Mouse (Mus musculus) large intestine, adult 2 months (tissue): ENCODE data around the gene Ppp1r13l. TPM values are rescaled to one million over a fixed set of nuclear protein-coding genes. Genes with fewer than 3 reads are reported as not detected.
A peak's percentile ranks its signal among the peaks of the same experiment; 100 is the strongest.

Source experiments
- DNase-seq: peaks from one replicate; pipeline ENCODE4 v3.0.0-alpha.2; 2012; ENCODE audit warnings: low read depth, low spot score
- WGBS: fragments of 180-500 bp; shearing (Covaris S2); methylation state at CpG from one replicate; pipeline ENCODE4 v1.1.7; 2018; 5-methylcytosine and 5-hydroxymethylcytosine counted together
- polyA plus RNA-seq: library from polyadenylated mRNA; depleted of rRNA; stranded (reverse); fragments of >200 nt; gene quantifications from 2 replicates; pipeline ENCODE4 v1.2.3, GENCODE M21; 2012

The Ppp1r13l gene
- polyA plus RNA-seq, 1 experiment = 5.7 TPM

DNA sequence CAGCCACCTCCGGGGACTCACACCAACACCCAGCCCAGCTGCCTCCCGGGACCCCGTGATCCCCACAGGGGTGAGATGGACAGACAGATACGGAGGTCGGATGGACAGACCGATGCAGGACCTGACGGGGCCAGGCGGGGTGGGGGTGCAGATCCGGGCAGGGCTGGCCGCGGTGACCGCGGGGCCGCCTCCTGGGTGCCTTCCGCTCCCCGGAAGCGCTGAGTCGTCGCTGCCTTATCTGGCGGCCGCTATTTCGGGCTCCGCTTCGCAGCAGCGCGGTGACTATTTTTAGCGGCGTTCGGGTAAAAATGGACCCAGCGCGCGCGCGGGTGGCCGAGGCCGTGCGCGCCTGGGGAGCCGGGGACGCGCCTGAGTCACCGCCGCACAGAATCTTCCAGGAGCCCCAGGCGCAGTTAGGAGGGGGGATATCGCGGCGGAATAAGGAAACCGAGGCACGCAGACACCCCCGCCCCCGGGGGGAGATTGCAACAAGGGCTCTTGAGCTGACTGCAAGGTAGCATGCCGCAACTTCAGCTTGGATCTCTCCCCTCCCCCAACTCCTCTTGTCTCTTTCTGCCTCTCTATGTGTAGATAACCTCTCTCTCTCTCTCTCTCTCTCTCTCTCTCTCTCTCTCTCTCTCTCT is 26.7 kb upstream of the Ppp1r13l start:
- WGBS = under 1% methylated on average over 52 of the region's 52 CpGs
- DNase-seq = no peak

GRCm38 (mm10) chr7:19335583-19335982 is 24.0 kb upstream of the Ppp1r13l start:
- 42% methylated on average over 3 of the region's 3 CpGs for WGBS
- DNase-seq = no peak

DNA sequence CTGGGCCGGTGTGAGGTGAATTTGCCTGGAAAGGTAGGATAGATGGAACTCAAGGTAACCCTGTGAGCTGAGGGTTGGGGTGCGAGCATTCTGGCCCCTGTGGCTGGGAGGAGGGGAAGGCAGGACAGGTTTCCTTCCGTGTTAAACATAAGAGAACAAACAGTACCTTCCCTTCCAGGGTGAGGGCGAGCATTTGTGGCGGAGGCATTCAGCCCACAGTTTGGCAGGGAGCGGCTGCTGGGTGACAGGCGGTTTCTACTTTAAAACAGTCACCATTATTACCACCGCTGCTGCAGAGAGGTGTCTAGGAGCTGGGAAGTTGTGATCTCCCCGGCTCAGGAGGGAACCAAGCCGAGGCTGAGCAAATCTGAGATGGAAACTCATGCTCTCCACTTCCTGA is 22.4 kb upstream of the Ppp1r13l start:
- no peak for DNase-seq
- WGBS = 42% methylated on average over 10 of the region's 10 CpGs

GRCm38 (mm10) chr7:19338060-19338459 is 21.5 kb upstream of the Ppp1r13l start:
- DNase-seq = no peak
- 66% methylated on average over 2 of the region's 2 CpGs for WGBS

GRCm38 (mm10) chr7:19338596-19338995 is 21.0 kb upstream of the Ppp1r13l start:
- WGBS = 50% methylated on average over 7 of the region's 7 CpGs
- no peak for DNase-seq

- no peak for DNase-seq
- 12% methylated on average over 10 of the region's 10 CpGs for WGBS
Observed at GRCm38 (mm10) chr7:19341250-19341649, 18.3 kb upstream of the Ppp1r13l start.

GRCm38 (mm10) chr7:19341761-19342409 is 17.7 kb upstream of the Ppp1r13l start:
- WGBS = 2% methylated on average over 41 of the region's 41 CpGs
- no peak for DNase-seq

DNA sequence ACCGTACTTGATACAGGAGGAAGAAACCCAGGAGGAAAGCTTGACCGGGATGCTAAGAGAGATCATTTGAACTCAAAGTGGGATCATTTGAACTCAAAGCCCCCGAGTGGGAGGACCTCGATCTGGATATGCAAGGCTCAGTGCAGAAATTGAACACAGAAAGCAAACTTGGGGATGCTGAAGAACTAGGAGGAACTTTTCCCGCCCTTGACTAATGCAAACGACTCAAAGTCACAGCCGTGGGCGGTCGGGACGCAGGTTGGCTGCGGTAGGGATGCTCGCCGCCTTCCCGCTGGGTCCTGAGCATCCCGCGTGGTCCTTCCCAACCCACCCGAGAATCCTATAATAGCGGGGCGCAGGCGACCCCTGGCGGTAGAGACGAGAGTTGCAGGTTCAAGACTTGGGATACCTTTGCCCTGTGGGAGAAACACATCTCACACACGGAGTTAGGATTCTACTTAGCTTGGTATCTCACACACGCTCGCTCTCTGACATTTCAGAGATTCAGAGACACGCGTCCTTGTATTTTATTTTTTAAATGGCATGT is 17.0 kb upstream of the Ppp1r13l start:
- under 1% methylated on average over 27 of the region's 27 CpGs for WGBS

DNA sequence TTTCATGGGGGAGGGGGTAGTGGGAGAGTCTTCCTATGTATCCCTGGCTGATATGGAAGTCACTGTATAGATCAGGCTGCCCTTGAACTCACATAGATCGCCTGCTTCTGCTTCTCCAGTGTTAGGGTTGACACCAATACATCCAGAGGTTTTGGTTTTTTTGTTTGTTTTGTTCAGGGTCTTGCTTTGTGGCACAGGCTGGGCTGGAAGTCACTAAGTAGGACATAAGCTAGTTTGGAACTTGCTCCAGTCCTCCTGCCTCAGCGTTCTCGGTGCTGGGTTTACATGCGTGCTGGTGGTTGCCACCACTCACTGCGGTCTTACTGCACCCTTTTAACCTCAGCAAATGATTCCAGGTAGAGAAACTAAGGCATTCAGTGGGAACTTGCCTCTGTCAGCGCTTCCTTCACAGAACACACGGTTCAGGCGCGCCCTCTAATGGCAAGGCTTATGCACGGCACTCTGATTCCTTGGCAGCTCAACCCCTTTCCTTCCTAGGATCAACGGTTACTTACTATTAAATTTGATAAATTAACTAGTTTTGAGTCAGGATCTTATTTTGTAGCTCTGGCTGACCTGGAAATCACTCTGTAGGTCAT is 16.2 kb upstream of the Ppp1r13l start:
- DNase-seq = peak; percentile 75
- WGBS = under 1% methylated on average over 11 of the region's 11 CpGs

More for the DNA sequence above, 17.0 kb upstream of the Ppp1r13l start:
- peak; percentile 67 for DNase-seq

DNA sequence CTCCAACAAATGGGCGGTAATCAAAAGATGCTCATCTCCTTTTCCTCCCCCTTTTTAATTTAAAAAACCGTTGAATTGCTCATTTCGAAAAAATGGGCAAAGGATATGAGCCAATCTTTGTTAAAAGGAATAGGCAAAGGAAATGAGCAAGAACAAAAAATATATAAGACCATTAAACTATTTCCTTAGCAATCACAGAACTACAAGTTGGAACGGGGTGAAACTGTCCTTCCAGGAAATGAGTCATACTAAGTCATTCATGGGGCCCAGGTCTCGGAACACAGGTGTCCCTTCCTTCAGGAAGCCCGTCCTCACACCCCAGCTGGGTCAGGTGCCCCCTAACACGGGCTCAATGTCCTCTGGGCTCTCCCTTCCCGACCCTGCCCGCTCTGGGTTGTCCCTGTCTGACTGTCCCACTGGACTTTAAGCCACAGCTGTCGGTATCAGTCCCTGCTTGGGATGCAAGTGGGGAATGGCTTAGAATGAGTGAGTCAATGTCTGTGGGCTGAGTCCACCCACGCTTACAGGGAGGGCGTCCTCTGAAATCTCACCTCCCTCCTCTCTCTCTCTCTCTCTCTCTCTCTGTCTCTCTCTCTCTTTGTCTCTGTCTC is 15.2 kb upstream of the Ppp1r13l start, which contains the start of gene Ercc1:
Gene Ercc1, plus strand, starts transcription at position 542 of the 611 bp plus-strand sequence.
- whole genome bisulfite sequencing = 12% methylated on average over 12 of the region's 12 CpGs
- no peak for DNase-seq

DNA sequence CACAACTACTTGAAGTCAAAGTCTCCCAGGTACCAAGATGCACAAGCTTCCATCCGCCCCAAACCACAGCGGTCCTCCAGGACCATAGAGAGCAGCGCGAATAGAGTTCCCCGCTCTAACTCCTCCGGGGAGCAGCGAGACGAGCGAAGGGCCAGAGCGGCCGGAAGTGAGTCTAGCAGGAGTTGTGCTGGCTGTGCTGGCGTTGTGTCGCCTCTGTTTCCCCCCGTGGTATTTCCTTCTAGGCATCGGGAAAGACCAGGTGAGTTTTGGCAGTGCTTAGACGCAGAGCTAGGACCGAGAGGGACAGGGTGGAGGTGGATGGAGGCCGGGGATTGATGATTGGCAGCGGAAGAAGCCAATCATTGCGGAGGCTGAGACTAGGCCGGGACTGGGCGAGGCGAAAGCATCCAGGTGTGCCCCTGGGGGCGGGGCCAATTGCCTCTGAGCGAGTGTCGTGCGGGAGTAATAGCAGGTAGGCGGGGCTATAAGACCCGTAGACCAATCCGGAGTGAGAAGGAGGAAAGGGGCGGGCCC is 14.5 kb upstream of the Ppp1r13l start:
- WGBS = under 1% methylated on average over 31 of the region's 31 CpGs
- peak; percentile 99 for DNase-seq

- no peak for DNase-seq
- 79% methylated on average over 13 of the region's 13 CpGs for WGBS
Observed at GRCm38 (mm10) chr7:19349188-19349915, 10.2 kb upstream of the Ppp1r13l start.

DNA sequence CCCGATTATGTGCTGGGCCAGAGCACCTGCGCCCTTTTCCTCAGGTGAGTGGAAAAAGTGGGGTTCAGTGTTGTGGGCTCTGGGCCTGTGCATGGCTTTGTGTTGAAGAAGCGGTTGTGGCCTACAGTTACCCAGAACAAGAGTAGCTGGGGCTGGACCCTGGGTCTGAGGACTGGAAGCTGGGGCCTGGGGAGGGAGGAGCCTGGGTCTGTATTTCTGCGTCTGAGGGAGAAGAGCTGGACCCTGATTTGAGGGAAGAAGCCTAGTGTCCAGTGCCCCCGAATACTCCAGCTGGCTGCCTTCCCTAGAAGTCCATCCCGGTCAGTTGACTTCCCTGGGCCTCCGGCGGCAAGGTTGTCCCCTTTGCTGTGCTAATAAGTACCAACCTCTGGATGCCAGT is 9.3 kb upstream of the Ppp1r13l start:
- DNase-seq = no peak
- 99% methylated on average over 8 of the region's 8 CpGs for WGBS

DNA sequence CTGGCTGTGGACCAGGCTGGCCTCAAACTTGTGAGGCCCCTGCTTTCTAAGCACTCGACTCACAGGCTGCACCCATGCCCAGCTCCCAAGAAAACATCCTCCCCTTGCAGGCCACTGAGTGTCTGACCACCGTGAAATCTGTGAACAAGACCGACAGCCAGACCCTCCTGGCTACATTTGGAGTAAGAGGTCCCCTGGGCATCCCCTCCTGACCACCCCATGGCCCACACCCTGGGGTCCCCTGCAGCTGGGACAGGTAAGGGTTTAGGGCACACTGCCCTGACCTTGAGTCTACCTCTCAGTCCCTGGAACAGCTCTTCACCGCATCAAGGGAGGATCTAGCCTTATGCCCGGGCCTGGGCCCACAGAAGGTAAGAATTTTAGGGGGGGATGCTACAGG is 4.6 kb upstream of the Ppp1r13l start:
- 87% methylated on average over 5 of the region's 5 CpGs for WGBS
- no peak for DNase-seq

- DNase-seq = no peak
- WGBS = 65% methylated on average over 10 of the region's 10 CpGs
Observed at GRCm38 (mm10) chr7:19356311-19356710, 3.2 kb upstream of the Ppp1r13l start.

- 87% methylated on average over 25 of the region's 25 CpGs for WGBS
- DNase-seq = no peak
Observed at GRCm38 (mm10) chr7:19357381-19358375, 1.9 kb upstream of the Ppp1r13l start.

GRCm38 (mm10) chr7:19358634-19359033 is 915 bp upstream of the Ppp1r13l start:
- WGBS = 4% methylated on average over 13 of the region's 13 CpGs
- DNase-seq = no peak
